Mouse (Mus musculus): ENCODE results near the gene Crybb1.

GRCm38 (mm10) chr5:112279181-112280021, 23.8 kb downstream of the Crybb1 start:
- TF ChIP-seq POLR2A (IDR thresholded peaks at IDR 0.05; ENCODE audit: borderline replicate concordance, insufficient read depth, low read length) (no peak), CTCF (IDR thresholded peaks at IDR 0.05; ENCODE audit: borderline replicate concordance, insufficient read depth, low read depth, low read length) (no peak)
